14 mouse cellular contexts compared by ENCODE assay signal in the genomic region with DNA sequence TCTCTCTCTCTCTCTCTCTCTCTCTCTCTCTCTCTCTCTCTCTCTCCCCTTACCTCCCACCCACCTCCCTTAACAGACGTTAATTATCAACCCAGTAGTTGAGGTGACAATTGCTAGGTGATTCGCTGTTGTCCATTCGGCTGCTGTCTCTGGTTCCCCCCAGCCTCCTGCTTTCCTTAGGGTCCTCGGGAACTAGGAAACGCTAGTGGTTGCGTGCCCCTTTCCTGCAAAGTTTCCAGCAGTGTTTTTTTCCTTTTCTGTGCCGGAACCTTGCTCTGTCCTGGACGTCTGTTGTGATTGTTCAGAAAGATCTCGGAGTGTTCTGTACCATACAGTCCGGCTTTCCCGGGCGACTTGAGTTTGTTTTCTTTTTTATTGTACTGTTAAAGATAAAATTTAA. TPM values are rescaled to one million over a fixed set of nuclear protein-coding genes. Genes with fewer than 3 reads are reported as not detected.
DNase-seq lines count a peak whose midpoint lies in the region; ATAC-seq and TF ChIP-seq lines count a peak whose summit lies in the region.
"Had no signal": no experiment of that assay in that cellular context is flagged by ENCODE, and none has a peak within 500 bp of the region (broad histone marks: within the 10 kb centered on the region; RNA-seq: fewer than 3 reads in every experiment).

No protein-coding gene starts in this region.

- no peaks in the 10 kb centered on the region for H3K36me3 ChIP-seq in heart, embryonic 10.5 days
- no peaks in the 10 kb centered on the region for H3K36me3 ChIP-seq in kidney, postnatal 0 days (ENCODE audit: insufficient read depth, low read length)
- no peaks in the 10 kb centered on the region for H3K36me3 ChIP-seq in kidney, adult 2 months (ENCODE audit: control insufficient read depth, insufficient read depth, low read length)
- H3K36me3 ChIP-seq in embryonic facial prominence, embryonic 13.5 days: no peaks in the 10 kb centered on the region
- no peaks in the 10 kb centered on the region for H3K36me3 ChIP-seq in neural tube, embryonic 12.5 days

- no peak overlapping the region for H3K9ac ChIP-seq in kidney, postnatal 0 days (ENCODE audit: low read depth, low read length)
- H3K9ac ChIP-seq in embryonic facial prominence, embryonic 13.5 days: peak overlapping the region; percentile 76
- no peak overlapping the region for H3K9ac ChIP-seq in neural tube, embryonic 12.5 days

- H3K4me3 ChIP-seq in heart, embryonic 10.5 days: peak overlapping the region; percentile 60; the same call in 1 of the 2 replicates
- H3K4me3 ChIP-seq in kidney, postnatal 0 days (replicated peaks; ENCODE audit: low read depth, low read length): no peak overlapping the region
- no peak overlapping the region for H3K4me3 ChIP-seq in kidney, adult 2 months (ENCODE audit: insufficient read depth, low read depth, low read length)
- peak overlapping the region; percentile 49 for H3K4me3 ChIP-seq in embryonic facial prominence, embryonic 13.5 days
- peak overlapping the region; percentile 29; the same call in 1 of the 2 replicates for H3K4me3 ChIP-seq in neural tube, embryonic 12.5 days
- H3K4me3 ChIP-seq in left cerebral cortex, adult 2 months: no peak overlapping the region

- no peaks in the 10 kb centered on the region for H3K9me3 ChIP-seq in heart, embryonic 10.5 days
- H3K9me3 ChIP-seq in kidney, postnatal 0 days (replicated peaks; ENCODE audit: low read length): no peaks in the 10 kb centered on the region
- H3K9me3 ChIP-seq in embryonic facial prominence, embryonic 13.5 days: no peaks in the 10 kb centered on the region
- H3K9me3 ChIP-seq in neural tube, embryonic 12.5 days: no peaks in the 10 kb centered on the region

- H3K4me2 ChIP-seq in kidney, postnatal 0 days (ENCODE audit: low read length): 0 out of 2 replicates have a peak overlapping the region, but pooled peaks have one; percentile 31
- H3K4me2 ChIP-seq in embryonic facial prominence, embryonic 13.5 days: peak overlapping the region; percentile 63
- peak overlapping the region; percentile 48 for H3K4me2 ChIP-seq in neural tube, embryonic 12.5 days (replicated peaks)

- peaks cover 34% of the 10 kb centered on the region for H3K4me1 ChIP-seq in heart, embryonic 10.5 days
- peaks cover 20% of the 10 kb centered on the region for H3K4me1 ChIP-seq in kidney, postnatal 0 days (replicated peaks; ENCODE audit: insufficient read depth, low read length)
- 0 out of 2 replicates have a peak, but pooled peaks cover 10% of the 10 kb centered on the region for H3K4me1 ChIP-seq in kidney, adult 2 months (ENCODE audit: control insufficient read depth, insufficient read depth, low read length)
- peaks cover 29% of the 10 kb centered on the region for H3K4me1 ChIP-seq in embryonic facial prominence, embryonic 13.5 days
- peaks cover 18% of the 10 kb centered on the region for H3K4me1 ChIP-seq in neural tube, embryonic 12.5 days

- no peak overlapping the region for H3K27ac ChIP-seq in heart, embryonic 10.5 days
- no peak overlapping the region for H3K27ac ChIP-seq in kidney, postnatal 0 days
- H3K27ac ChIP-seq in kidney, adult 2 months (ENCODE audit: insufficient read depth, low read depth, low read length): no peak overlapping the region
- H3K27ac ChIP-seq in embryonic facial prominence, embryonic 13.5 days: peak overlapping the region; percentile 77
- H3K27ac ChIP-seq in neural tube, embryonic 12.5 days: no peak overlapping the region
- no peak overlapping the region for H3K27ac ChIP-seq in left cerebral cortex, adult 2 months

- no peak for TF ChIP-seq POLR2A in kidney, adult 2 months (IDR thresholded peaks at IDR 0.05; ENCODE audit: low read depth, low read length)

- no peak for TF ChIP-seq CTCF in kidney, postnatal 0 days (IDR thresholded peaks at IDR 0.05; ENCODE audit: low read depth)
- no peak for TF ChIP-seq CTCF in kidney, adult 2 months (conservative IDR thresholded peaks at IDR 0.05; ENCODE audit: insufficient read depth, insufficient read length, low read depth, low read length)
- TF ChIP-seq CTCF in left cerebral cortex, adult 2 months (IDR thresholded peaks at IDR 0.05): no peak

- intact Hi-C loops in heart, postnatal 25 days (cut with DNase I): no loop called here
- intact Hi-C loops in left cerebral cortex, adult 2 months (cut with DNase I): loop anchor here (5.0 kb wide), 2 partner anchors 160 to 290 kb away; partner anchors contain the start of gene Nkx2-1

- peaks cover 96% of the 10 kb centered on the region for H3K27me3 ChIP-seq in heart, embryonic 10.5 days (ENCODE audit: insufficient read depth, poor library complexity, severe bottlenecking)
- peaks cover 87% of the 10 kb centered on the region for H3K27me3 ChIP-seq in kidney, postnatal 0 days (ENCODE audit: insufficient read depth, low read length)
- H3K27me3 ChIP-seq in kidney, adult 2 months (replicated peaks; ENCODE audit: control insufficient read depth, insufficient read depth, low read length): peaks cover 12% of the 10 kb centered on the region
- peaks cover 91% of the 10 kb centered on the region for H3K27me3 ChIP-seq in embryonic facial prominence, embryonic 13.5 days
- peaks cover 92% of the 10 kb centered on the region for H3K27me3 ChIP-seq in neural tube, embryonic 12.5 days (replicated peaks)

- ATAC-seq in kidney, postnatal 0 days (replicated peaks; ENCODE audit: low FRiP score, low read depth): no peak
- no peak for ATAC-seq in embryonic facial prominence, embryonic 13.5 days (ENCODE audit: insufficient number of reproducible peaks, insufficient read depth, low FRiP score, low TSS enrichment, low read depth)
- ATAC-seq in neural tube, embryonic 12.5 days (ENCODE audit: low FRiP score, low read depth): no peak
- ATAC-seq in erythroid progenitor cell, adult 5-6 weeks (replicated peaks; ENCODE audit: low FRiP score, poor library complexity, severe bottlenecking): no peak

- no peak for DNase-seq in heart, embryonic 10.5 days (ENCODE audit: low spot score)
- no peak for DNase-seq in heart, postnatal 25 days (ENCODE audit: low spot score)
- no peak for DNase-seq in kidney, postnatal 0 days (ENCODE audit: low spot score)
- no peak for DNase-seq in kidney, adult 2 months
- DNase-seq in left cerebral cortex, adult 2 months (ENCODE audit: extremely low spot score in 1 of 2, low spot score in 2 of 2): no peak
- DNase-seq: adrenal gland, postnatal 25 days; B cell, adult 2 months; cerebellum, adult 18-20 months; gastrocnemius, postnatal 10 days; kidney, postnatal 14 days; liver had no signal

- 2% methylated on average over 12 of the region's 12 CpGs for WGBS in heart, embryonic 10.5 days
- 2% methylated on average over 12 of the region's 12 CpGs for WGBS in kidney, postnatal 0 days
- 7% methylated on average over 12 of the region's 12 CpGs for WGBS in kidney, adult 2 months
- WGBS in embryonic facial prominence, embryonic 13.5 days: under 1% methylated on average over 12 of the region's 12 CpGs
- WGBS in neural tube, embryonic 12.5 days: under 1% methylated on average over 12 of the region's 12 CpGs

RNA-seq across cellular contexts. Expression of gene Pax9, which starts 6.2 kb away (rescaled TPM):
- 0.30 and 0.80 TPM in 2 replicates for polyA plus RNA-seq in heart, embryonic 10.5 days (2016; fragmentation: Nextera tagmentation; extraction: Ambion mirVana)
- total RNA-seq in heart, postnatal 25 days (2021): under 1 TPM; 0.16 to 0.22 TPM
- 0.04 and 0.10 TPM in 2 replicates for polyA plus RNA-seq in kidney, postnatal 0 days (2015; fragmentation: Nextera tagmentation; extraction: Ambion mirVana)
- not detected in 2 replicates for polyA plus RNA-seq in kidney, adult 2 months (2012; rRNA removed)
- polyA plus RNA-seq in embryonic facial prominence, embryonic 13.5 days (2015; fragmentation: Nextera tagmentation; extraction: Ambion mirVana): 13.5 and 17.7 TPM in 2 replicates
- polyA plus RNA-seq in neural tube, embryonic 12.5 days (2016; fragmentation: Nextera tagmentation; extraction: Ambion mirVana): 2.9 and 4.8 TPM in 2 replicates
- total RNA-seq in left cerebral cortex, adult 2 months (2021): not detected
- total RNA-seq in erythroid progenitor cell, adult 5-6 weeks (2015; ENCODE audit: low replicate concordance): not detected in 2 replicates
- total RNA-seq in erythroid progenitor cell, adult 5-6 weeks (2017; ENCODE audit: low replicate concordance): 0.51 TPM in 1 of 2 replicates, not detected in the other
- total RNA-seq: adrenal gland, postnatal 25 days had no signal

Comparison
In these comparisons a context has a peak if more than half of its experiments do, and no peak if none do; other contexts are left out.
1. H3K4me3 ChIP-seq: peak in heart, embryonic 10.5 days (single experiment), embryonic facial prominence, embryonic 13.5 days (single experiment) and neural tube, embryonic 12.5 days (single experiment); none in kidney, postnatal 0 days (single experiment), kidney, adult 2 months (single experiment) and left cerebral cortex, adult 2 months (single experiment).
2. Peak in every context shown above with its lines, with median percentiles within 50 percentile points of each other: H3K4me2 ChIP-seq.